Mouse (Mus musculus): ENCODE results near the gene Ttc21b.

- TF ChIP-seq CTCF (IDR thresholded peaks at IDR 0.05; ENCODE audit: extremely low read depth, insufficient read depth, insufficient read length, insufficient replicate concordance) = no peak
- TF ChIP-seq POLR2A (IDR thresholded peaks at IDR 0.05; ENCODE audit: low read depth, low read length) = no peak
Observed at GRCm38 (mm10) chr2:66148654-66149230, 107.7 kb downstream of the Ttc21b start.
